Mouse (Mus musculus): ENCODE measurements at regions not wholly inside any gene's neighbourhood (a gene's known extent, or its start where the extent isn't known, plus 50 kb on each side); places are given as distances from the start of the nearest gene placed in this dataset.

- TF ChIP-seq CTCF (IDR thresholded peaks at IDR 0.05; ENCODE audit: low read depth) (no peak), EP300 (IDR thresholded peaks at IDR 0.05; ENCODE audit: low read depth) (no peak)
Measured at GRCm38 (mm10) chr16:74664337-74664736, 252.7 kb upstream of the Robo2 start.

All from liver, postnatal 0 days (tissue).